Mouse (Mus musculus) frontal cortex, postnatal 36 days (tissue): ENCODE measurements around the gene Ttll2.
"Not testable (repeated sequence)": the region's sequence is repeated elsewhere in the genome, so short reads cannot be mapped to it uniquely, and the experiment has no call there.

Experiments used
- DNase-seq, 2 experiments: peaks; one replicate each; pipeline ENCODE4 v3.0.0; 2022; ENCODE audit warnings: low spot score in 2 of 2

Ttll2 gene

DNA sequence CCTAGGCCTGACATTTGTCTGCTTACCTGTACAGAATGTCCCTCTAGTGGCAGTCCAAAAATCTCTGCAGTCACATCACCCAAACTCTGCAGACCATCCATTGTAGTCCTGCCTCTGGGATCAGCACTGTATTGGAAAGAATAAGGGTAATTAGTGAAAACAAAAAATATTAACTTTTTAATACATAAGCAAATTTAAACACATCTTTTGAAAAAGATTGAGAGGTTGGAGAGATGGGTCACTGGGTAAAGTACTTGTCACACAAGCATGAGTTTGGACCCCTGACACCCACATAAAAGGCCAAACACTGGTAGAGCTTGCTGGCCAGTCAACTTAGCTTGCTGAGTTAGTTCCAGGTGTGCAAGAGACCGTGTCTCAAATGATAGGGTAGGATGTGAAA lies at the start of gene Ttll2:
Gene Ttll2, minus strand, starts transcription at position 101 of the 400 bp plus-strand sequence.
- not testable (repeated sequence) for DNase-seq

DNA sequence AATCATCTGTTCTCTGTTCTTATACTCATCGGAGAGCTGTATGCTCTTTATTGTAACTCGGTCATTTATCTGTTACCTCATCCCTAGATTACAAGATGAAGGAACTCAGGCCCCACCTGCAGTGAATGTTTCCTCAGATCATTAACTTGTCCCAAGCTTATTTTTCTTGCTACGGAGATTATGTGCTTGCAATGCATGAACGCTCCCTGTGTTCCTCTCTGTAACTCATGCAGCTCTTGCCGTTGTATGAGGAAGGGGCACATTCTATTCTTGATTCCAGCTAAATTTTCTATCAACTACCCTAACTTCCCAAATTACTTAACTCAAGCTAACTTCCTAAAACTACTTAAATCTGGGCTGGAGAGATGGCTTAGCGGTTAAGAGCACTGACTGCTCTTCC lies 47.3 kb upstream of the Ttll2 start:
- not testable (repeated sequence) for DNase-seq

DNA sequence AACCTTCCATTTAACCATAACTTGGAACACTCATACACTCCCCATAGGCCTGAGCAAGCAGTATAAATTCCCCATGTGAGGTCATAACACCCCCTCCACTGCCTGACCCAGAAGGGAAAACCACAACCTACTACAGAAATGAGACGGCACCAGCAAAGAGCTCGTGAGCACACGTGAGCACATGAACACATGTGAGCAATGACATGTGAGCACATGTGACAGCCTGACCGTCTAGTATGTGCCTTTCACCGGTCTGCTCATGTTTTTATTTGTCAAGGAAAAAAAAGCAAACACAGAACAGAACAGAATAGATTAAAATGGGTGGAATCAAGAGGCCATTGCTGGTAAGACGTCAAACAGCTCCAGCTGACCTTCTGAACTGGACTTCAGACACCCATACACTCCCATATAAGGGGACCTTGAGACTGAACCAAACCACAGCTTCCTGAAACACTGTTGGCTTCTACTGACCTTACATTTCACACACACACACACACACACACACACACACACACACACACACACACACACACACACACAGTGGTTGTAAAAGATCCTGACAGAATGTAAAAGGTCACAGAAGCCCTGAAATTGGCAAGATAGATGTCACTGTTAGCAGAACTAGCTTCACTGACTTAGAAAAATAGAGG lies 45.8 kb upstream of the Ttll2 start:
- DNase-seq = not testable (repeated sequence)

DNA sequence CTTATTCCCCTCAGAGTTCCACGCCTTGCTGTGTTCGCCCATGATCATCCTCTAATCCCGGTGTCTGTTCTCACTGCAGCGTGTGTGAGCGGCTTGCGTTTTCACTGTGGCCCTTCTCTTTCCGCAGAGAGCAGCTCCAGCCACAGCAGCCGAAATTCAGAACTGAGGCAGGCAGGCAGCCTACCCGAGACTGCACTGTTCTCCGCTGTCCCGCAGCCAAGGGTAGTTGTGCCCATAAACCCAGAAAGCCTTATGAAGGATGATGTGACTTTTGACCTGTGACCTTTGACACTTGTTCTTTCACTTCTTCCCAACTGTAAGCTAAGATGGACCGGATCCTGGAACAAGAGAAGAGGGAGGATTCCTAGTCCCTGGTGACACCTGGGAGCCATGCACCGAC lies 44.6 kb upstream of the Ttll2 start:
- not testable (repeated sequence) for DNase-seq

DNA sequence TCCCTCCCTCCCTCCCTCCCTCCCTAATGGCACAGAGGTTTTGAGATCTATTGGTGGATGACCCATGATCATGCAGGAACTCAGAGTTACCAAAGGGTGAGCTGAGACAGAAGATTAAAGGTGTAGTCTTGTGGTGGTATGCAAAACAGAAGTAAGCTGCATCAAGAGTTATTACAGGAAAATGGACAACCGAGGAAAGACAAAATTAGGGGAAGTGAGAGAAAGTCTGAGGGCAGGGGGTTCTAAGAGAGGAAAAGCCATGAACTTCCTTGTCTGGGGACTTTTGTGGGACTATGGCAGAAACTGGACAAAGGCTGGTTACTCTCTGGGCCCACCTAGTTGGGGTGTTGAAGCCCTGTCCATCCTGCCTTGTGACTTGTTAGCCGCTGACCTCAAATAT lies 43.8 kb upstream of the Ttll2 start:
- DNase-seq = not testable (repeated sequence)

DNA sequence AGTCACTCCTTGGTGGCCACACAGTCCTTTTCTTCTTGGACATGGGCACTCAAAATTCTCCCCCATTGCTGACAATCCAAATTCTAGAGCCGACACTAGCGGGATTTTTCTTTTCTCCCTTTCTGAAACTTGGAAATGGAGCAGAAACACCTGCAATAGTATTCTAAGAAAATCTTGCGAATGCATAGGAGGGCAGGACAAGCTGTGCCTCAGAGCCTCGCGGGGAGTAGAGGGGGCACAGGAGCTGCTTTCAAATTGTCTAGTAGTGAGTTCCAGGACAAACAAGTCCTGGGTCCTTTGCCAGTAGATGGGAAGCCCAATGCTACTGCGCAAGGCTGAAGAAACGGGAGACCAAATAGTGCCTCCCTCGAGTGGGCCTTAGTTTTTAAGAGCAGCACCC lies 43.2 kb upstream of the Ttll2 start:
- not testable (repeated sequence) for DNase-seq

DNA sequence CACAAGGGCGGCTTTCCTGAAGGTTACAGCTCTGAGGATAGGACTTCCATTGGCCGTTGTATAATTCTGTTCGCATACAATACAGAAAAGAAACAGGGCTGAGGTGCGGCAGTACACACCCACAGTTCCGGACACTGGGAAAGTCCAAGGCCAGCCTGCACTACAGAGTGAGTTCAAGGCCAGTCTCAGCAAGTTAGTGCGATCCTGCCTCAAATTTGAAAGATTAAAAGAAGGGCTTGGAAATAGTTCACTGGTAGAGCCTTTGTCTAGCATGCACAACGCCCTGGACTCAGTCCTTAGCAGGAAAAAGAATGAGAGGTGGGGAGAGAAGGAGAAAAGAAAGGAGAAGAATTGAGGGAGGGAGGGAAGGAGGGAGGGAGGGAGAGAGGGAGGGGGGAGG lies 42.6 kb upstream of the Ttll2 start:
- not testable (repeated sequence) for DNase-seq

DNA sequence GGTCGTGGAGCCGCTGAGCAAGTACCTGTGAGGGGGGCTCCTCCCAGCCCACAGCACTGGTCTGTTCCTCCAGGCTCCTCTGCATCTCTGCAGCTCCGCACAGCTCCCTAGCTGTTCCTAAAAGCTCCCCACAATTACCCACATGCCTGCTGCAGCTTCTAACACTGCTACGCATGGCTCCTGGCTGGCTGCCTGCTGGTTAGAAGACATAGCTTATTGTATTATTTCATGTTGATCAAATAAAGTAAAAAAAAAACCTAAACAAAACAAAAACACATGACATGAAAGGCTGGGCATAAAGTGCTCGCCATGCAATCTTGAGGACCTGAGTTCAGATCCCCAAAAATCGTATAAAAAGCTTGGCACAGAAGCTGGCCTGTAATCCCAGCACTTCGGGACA lies 37.4 kb upstream of the Ttll2 start:
- not testable (repeated sequence) for DNase-seq

DNA sequence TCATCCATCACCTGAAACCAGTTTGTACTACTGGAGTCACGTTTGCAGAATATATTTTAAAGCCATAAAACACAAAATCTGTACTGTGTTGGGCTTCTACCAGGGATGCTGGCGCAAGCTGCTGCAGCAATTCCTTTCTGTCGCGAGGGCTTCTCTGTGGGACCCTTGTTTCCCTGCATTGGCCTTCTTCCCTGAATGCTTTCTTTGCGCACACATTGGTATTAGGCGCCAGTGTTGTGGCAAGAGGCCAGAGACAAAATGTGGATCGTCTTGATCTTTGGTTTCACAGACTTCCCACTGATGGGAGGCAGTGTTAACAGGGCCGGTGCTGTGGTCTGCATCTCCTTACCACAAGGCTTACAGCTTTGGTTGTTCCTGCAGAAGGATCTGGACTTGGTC lies 36.5 kb upstream of the Ttll2 start:
- not testable (repeated sequence) for DNase-seq

DNA sequence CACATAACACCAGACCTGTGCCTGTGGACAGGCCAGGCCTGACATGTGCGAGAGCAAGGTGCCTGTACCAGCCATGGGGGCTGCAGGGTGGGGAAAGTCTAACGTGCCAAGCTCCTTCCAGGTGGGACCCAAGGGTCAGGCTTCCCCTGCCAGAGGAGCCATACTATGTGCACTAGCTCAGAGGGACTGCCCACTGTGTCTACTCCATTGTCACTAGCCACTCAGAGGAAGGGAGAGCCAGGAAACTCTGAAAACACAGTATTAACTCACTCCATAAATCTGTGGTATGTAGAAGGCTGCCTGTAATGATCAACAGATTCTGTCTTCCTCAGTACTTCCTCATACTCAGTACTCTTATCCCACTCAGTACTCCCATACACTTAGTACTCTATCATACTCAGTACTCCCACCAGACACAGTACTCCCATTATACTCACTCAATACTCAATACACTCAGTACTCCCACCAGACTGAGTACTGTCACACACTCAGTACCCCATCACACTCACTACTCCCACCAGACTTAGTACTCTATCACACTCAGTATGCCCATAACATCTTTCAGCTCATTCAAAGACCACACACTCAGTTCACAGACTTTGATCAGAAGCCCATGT lies 36.0 kb upstream of the Ttll2 start:
- DNase-seq = not testable (repeated sequence)

DNA sequence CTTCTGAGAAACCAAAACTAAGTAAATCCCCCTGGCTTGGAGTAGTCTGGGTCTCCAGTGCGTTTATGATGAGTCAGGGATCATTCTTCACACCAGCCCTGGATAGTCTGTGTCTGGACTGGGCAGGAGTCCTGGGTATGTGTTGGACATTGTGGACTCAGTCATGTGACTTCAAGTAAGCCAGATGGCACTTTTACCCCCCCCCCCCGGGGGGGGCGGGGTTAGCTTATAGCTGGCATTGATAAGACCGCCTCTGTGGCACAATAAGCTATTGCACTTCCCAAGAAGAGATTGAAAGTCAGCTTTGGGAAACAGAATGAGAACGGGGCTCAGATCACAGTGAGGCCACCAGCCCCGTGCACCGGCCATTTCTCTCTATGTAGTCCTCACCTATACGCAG lies 33.5 kb upstream of the Ttll2 start:
- not testable (repeated sequence) for DNase-seq

DNA sequence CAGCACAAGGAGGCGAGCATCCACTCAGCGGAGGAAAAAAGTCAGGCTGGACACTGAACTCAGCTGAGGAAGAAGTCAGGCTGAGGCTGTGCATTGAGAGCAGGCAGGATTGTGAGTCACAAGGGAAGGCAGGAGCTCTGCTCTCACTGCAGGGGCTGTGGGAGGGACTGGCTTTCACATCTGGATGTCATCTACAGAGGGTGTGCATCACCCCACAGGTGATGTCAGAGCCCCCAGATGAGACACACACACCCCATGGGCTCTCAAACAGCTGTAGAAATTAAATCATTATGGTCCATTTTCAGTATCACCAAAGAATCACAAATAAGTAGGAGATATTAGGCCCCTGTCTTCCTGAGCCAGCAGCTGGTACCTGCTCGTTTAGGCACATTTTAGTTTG lies 32.9 kb upstream of the Ttll2 start, which contains the start of gene Unc93a2:
Gene Unc93a2, minus strand, starts transcription at position 101 of the 400 bp plus-strand sequence.
- not testable (repeated sequence) for DNase-seq

DNA sequence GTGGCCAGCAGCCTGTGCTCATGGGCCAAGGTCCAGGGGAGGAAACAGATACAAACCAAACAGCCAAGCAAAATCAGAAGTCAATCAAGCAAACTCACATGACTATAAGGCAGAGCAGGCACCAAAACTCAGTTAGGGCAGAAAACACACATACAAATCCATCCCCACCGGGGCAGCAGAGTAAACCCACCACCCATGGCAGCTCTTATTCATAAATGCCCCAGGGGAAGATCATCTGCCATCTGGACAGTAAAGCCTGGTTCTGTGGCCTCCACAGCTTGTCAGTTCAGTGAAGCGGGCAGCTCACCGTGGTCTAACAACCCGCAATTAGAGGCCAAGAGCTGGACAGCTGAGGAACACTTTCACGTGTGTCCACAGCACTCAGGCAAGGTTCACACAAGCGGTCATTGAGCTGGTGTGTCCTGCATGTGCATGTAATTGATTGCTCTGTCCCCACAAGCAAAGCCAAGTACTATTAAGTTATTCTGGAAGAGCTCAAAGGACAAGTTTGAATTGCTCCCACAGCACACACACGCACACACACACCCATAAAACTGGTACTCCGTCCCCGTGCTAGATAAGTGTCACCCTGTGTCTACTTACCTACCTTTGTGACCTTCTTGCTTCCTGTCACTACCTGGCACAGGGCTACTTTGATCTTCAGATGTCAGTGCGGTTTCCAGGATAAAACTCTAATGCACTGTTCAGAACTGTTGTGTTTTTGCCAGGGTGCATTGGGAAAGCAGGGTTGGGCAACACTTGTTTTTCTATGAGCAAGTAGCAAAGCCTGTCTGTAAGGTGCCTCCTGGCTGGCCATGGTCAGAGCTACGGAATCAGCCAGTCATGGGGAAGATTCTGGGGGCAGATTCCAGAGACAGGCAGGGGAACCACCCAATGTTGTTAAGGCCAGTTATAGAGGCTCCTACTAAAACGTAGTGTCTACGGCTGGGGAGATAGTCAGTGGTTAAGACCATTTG lies 31.0 kb upstream of the Ttll2 start:
- not testable (repeated sequence) for DNase-seq

DNA sequence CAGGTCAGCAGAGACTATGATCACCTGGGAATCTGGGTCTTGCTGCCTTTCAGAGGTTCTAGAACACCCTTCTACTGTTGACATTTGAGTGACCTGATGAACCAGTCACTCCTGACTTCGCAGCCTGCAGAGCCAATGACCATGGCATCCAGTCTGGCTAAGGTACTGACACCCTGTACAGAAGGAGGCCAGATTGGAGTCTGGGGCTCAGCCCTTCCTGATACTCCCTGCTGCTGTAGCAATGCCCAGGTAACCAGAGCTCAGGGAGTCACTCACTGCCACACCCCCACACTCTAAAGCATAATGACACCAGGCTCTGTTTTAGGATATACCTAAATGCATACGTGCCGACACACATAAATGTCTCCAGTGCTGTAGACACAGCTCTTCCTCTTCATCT lies 30.2 kb upstream of the Ttll2 start:
- DNase-seq = not testable (repeated sequence)

DNA sequence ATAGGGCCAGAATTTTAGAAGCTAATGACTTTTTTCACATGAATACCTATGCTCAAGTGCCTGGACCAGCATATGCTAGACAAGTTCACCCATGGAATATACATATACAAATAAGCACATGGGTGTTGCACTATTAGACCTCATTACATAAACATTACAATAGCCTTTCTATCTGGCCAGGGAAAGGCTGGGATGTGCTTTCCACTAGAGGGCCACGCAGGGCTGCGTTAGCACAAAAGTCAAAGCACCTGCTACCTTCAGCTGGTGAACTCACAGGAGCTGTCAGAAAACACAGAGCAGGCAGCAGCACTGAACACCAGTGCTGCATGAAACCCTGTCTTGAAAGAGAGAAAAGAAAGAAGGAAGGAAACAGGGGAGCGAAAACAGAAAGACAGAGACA lies 25.4 kb upstream of the Ttll2 start:
- not testable (repeated sequence) for DNase-seq

DNA sequence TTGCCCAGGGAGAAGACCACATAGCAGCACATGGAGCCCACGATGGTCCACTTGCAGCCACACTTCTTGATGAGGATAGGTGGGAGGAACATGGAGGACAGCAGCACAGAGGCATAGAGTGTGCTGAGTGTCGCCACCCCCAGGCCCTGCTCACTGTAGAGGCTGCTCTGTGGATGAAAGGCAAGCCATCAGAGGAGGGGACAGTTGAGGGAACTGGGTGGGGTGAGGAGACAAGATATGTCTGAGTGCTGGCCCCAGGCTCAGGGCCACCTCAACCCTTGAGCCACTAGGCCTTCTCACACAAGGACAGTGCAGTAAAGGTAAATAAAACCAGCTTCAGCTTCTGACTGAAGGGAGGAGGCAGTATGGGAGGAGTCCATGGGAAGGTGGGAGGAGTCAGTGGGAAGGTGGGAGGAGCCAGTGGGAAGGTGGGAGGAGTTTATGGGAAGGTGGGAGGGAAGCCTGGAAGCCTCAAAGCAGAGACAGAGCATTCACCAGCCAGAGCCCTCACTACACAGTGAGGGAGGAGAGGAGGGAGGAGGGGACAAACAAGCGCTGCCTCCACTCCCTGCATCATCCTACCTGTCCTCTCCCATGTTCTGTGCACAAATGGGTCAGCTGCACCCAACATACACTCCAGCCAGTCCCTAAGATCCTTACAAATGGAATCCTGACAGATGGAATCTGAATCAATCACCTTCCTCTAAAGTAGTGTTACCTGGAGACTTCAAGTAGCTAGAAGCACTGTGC lies 24.6 kb upstream of the Ttll2 start:
- DNase-seq = not testable (repeated sequence)

DNA sequence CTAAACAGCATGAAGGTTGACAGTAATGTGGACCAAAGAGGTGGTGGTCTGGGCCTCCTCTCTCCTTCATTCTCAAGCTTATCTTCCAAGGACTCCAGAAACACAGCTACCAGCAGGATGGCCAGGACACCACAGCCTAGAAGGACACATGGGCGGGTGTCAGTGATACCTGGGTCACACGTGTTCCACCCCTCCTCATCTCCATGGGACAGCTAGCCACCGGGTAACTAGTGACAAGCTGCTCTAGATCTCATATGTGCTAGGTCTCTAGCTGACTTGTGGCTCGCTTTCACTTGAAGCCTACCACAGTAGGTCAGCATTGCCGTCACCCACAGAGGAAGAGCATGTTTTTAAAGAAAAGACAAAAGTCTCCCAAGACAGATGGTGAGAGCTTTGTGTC lies 19.4 kb upstream of the Ttll2 start, which contains the start of gene Gm49630:
Gene Gm49630, minus strand, starts transcription at position 101 of the 400 bp plus-strand sequence.
- not testable (repeated sequence) for DNase-seq

DNA sequence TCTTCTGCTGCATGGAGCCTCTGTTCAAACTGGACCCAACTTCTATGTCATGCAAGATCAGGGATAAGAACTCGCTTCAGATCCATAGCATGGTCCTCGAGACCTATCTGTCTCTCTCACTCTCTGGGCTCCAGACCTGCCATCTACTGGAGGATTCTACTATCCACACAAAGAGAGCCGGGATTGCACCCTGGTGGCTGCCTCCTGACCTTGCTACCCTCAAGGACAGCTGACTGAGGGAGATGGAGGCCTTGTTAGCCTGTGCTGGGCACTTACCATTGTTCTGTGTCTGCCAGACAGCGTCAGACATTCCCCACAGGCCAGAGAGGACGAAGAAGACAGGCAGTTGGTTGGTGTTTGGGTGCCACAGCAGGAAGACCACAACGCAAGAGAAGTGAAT lies 16.9 kb upstream of the Ttll2 start:
- not testable (repeated sequence) for DNase-seq

DNA sequence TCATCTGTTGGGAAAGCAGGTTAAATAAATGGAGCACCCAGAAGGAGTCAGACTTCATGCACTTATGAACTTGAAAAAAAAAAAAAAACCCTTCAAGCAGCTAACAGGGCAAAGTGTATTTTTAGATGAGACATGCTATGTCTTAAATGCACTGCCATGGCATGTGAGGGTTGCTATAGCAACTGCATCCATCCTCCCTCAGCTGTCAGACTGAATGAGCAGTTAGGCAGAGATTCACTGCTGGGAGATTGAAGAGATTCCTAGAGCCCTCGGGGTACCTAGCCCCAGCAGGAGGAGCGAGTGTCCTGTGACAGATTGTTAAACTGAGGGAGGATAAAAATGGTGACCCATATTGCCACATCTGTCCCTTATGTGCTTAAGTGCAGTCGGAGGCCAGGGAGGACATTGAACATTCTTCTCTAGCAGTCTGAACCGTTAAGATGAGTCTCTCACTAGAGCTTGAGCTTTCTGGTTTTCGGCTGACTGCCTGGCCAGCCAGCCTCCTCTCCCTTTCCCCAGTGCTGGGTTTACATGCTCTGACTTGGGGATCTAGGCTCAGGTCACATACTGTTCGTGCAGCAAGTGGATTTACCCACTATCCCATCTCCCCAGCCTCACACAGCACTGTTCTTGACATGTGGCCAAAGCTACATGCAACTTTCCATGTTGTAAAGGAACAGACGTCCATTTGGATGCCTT lies 14.3 kb upstream of the Ttll2 start:
- DNase-seq = peak in 1 of 2 experiments; percentile 39

DNA sequence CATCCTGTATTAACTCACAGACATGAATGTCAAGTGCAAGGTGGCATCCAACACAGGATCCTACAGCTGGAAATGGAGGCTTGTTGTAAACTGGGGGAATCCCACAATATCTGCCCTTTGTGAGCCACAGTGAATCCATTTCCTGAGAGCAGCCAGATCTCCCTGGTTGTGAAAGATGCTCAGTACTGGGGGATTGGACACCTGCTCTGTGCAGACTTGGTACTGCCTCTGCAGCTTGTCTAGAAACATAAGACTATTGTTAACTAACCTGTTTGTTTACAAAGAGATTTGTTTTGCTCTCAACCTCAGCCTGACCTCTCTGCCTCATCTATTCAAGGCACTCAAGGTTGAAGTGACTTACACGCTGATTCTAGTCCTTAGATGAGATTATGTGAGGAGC lies 13.8 kb upstream of the Ttll2 start:
- DNase-seq = peak in 1 of 2 experiments; percentile 20

DNA sequence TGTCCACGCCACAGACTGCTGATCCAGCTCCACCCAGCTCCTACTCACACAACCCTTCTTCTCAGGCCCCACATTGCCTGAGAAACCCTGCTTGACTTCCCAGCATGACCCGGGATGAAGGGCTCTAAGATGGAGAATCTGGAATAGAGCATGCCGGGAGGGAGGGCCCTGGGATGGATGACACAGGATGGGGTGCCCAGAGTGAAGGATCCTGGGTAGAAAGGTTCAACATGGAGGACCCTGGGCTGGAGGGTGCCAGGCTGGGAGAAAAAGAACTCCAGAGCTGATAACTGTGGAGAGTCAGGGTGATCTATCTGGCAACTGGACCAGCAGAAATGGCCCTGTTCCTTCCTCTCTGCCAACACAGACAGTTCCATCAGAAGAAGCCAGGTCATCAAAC lies 13.1 kb upstream of the Ttll2 start:
- not testable (repeated sequence) for DNase-seq
